Mouse (Mus musculus) right cerebral cortex, postnatal 36 days (tissue): ENCODE measurements around the gene Tmem108.

Experiments used
- DNase-seq, 2 experiments: peaks; one replicate each; pipeline ENCODE4 v3.0.0; 2022; ENCODE audit warnings: low spot score in 2 of 2, mixed read lengths in 1 of 2

The Tmem108 gene

GRCm38 (mm10) chr9:103721081-103721480 is 40.6 kb downstream of the Tmem108 start:
- DNase-seq = no peak

GRCm38 (mm10) chr9:103720021-103720420 is 41.6 kb downstream of the Tmem108 start:
- DNase-seq = no peak

- no peak for DNase-seq
Measured at GRCm38 (mm10) chr9:103716002-103716401, 45.6 kb downstream of the Tmem108 start.

GRCm38 (mm10) chr9:103715352-103715751 is 46.3 kb downstream of the Tmem108 start:
- no peak for DNase-seq

- DNase-seq = no peak
Measured at GRCm38 (mm10) chr9:103713230-103713629, 48.4 kb downstream of the Tmem108 start.

- DNase-seq = no peak
Measured at GRCm38 (mm10) chr9:103712711-103713110, 48.9 kb downstream of the Tmem108 start.

GRCm38 (mm10) chr9:103709694-103710093 is 51.9 kb downstream of the Tmem108 start:
- no peak for DNase-seq

GRCm38 (mm10) chr9:103708514-103709173 is 53.0 kb downstream of the Tmem108 start:
- DNase-seq = no peak

- no peak for DNase-seq
Measured at GRCm38 (mm10) chr9:103707857-103708256, 53.8 kb downstream of the Tmem108 start.

- no peak for DNase-seq
Measured at GRCm38 (mm10) chr9:103707000-103707790, 54.4 kb downstream of the Tmem108 start.

- no peak for DNase-seq
Measured at GRCm38 (mm10) chr9:103705717-103706116, 55.9 kb downstream of the Tmem108 start.

- DNase-seq = no peak
Measured at GRCm38 (mm10) chr9:103703014-103703413, 58.6 kb downstream of the Tmem108 start.

- DNase-seq = no peak
Measured at GRCm38 (mm10) chr9:103702452-103702851, 59.2 kb downstream of the Tmem108 start.

GRCm38 (mm10) chr9:103701448-103701847 is 60.2 kb downstream of the Tmem108 start:
- no peak for DNase-seq

- peak in 1 of 2 experiments; percentile 54 for DNase-seq
Measured at GRCm38 (mm10) chr9:103700240-103700639, 61.4 kb downstream of the Tmem108 start.

GRCm38 (mm10) chr9:103696967-103697366 is 64.7 kb downstream of the Tmem108 start:
- peak; percentile 18 to 20 for DNase-seq

- DNase-seq = no peak
Measured at GRCm38 (mm10) chr9:103693826-103694225, 67.8 kb downstream of the Tmem108 start.

- DNase-seq = peak; percentile 32 to 47
Measured at GRCm38 (mm10) chr9:103692699-103693098, 68.9 kb downstream of the Tmem108 start.

GRCm38 (mm10) chr9:103691847-103692246 is 69.8 kb downstream of the Tmem108 start:
- peak; percentile 49 to 73 for DNase-seq

- no peak for DNase-seq
Measured at GRCm38 (mm10) chr9:103690446-103690845, 71.2 kb downstream of the Tmem108 start.

GRCm38 (mm10) chr9:103689697-103690096 is 71.9 kb downstream of the Tmem108 start:
- no peak for DNase-seq

GRCm38 (mm10) chr9:103689006-103689405 is 72.6 kb downstream of the Tmem108 start:
- no peak for DNase-seq

- no peak for DNase-seq
Measured at GRCm38 (mm10) chr9:103687130-103687529, 74.5 kb downstream of the Tmem108 start.
